Mouse (Mus musculus): ENCODE results near the gene Gm11361.

Gene Gm11361

GRCm38 (mm10) chr13:28257228-28257627, at the start of gene Gm11361:
Gm11361 (plus strand) TSS chr13:28257528.
- DNase-seq (ENCODE audit: low spot score in 2 of 2): no peak

GRCm38 (mm10) chr13:28264399-28264798, 7.1 kb downstream of the Gm11361 start:
- DNase-seq (ENCODE audit: low spot score in 2 of 2): no peak

- DNase-seq (ENCODE audit: low spot score in 2 of 2): no peak
Measured at GRCm38 (mm10) chr13:28287368-28287767, 30.0 kb downstream of the Gm11361 start.

GRCm38 (mm10) chr13:28294272-28294671, 36.9 kb downstream of the Gm11361 start:
- peak in 1 of 2 experiments; percentile 21 for DNase-seq (ENCODE audit: low spot score in 2 of 2)

GRCm38 (mm10) chr13:28294757-28295361, 37.5 kb downstream of the Gm11361 start:
- DNase-seq (ENCODE audit: low spot score in 2 of 2): no peak

GRCm38 (mm10) chr13:28295492-28295891, 38.2 kb downstream of the Gm11361 start:
- no peak for DNase-seq (ENCODE audit: low spot score in 2 of 2)

DNA sequence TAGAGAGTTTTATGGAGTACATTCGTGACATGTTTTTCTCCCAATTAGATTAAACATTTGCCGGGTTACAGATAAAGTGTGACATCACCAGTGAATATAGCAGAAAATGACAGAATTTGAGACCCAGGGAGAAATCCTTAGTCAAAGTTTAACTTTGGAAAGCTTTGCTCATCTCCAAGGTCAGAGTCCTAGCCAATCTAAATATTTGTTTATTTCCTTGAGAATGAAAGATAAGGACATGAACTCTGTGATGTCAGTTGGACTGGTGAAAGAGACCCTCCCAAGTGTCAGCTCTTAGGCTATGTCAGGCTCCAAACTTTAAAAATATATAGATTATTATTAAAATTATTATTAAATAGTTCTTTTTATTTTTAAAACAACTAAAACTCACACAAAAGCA, 39.8 kb downstream of the Gm11361 start:
- DNase-seq (ENCODE audit: low spot score in 2 of 2): no peak

DNA sequence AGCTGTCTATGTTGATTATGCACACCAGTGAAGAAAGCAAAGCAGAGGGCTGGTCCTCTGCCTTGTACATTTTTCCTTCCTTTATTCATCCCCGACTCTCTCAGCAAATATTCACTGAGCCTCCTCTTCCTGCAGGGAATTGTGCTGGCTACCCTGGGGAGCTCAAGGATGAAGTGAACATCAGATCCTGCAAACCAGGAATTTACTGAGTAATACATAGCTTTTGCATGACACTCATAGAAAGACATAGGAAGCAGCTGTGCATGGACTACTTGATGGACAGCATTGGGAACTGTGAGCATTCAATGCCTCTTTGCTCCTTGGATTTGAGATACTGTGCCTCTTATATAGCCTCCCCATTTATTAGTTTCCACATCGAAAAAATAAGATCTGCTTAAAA, 40.2 kb downstream of the Gm11361 start:
- no peak for DNase-seq (ENCODE audit: low spot score in 2 of 2)
